31 mouse cellular contexts compared by ENCODE assay signal in genomic region chr4:76044802-76045201, GRCm38 (mm10).
DNase-seq lines count a peak whose midpoint lies in the region; ATAC-seq and TF ChIP-seq lines count a peak whose summit lies in the region.
"Had no signal": no experiment of that assay in that cellular context is flagged by ENCODE, and none has a peak within 500 bp of the region (broad histone marks: within the 10 kb centered on the region; RNA-seq: fewer than 3 reads in every experiment).

No protein-coding gene starts in this region.

- no peak for TF ChIP-seq CTCF in intestine, postnatal 0 days (IDR thresholded peaks at IDR 0.05; ENCODE audit: low read depth)

- H3K27me3 ChIP-seq in heart, embryonic 11.5 days (ENCODE audit: control insufficient read depth, insufficient read depth, low read length), result no peaks in the 10 kb centered on the region
- no peaks in the 10 kb centered on the region for H3K27me3 ChIP-seq in intestine, embryonic 16.5 days (replicated peaks; ENCODE audit: control insufficient read depth, insufficient read depth, low read length)
- no peaks in the 10 kb centered on the region for H3K27me3 ChIP-seq in intestine, postnatal 0 days (replicated peaks; ENCODE audit: control insufficient read depth, insufficient read depth, low read length)
- H3K27me3 ChIP-seq: embryonic facial prominence, embryonic 13.5 days; forebrain, embryonic 15.5 days; midbrain, embryonic 13.5 days; neural tube, embryonic 13.5 days had no signal

- no peak overlapping the region for H3K9ac ChIP-seq in heart, embryonic 11.5 days (ENCODE audit: low read depth, low read length)
- H3K9ac ChIP-seq in intestine, embryonic 16.5 days (ENCODE audit: low read depth, low read length), result no peak overlapping the region
- H3K9ac ChIP-seq in intestine, postnatal 0 days (ENCODE audit: low read depth, low read length), result no peak overlapping the region
- H3K9ac ChIP-seq: embryonic facial prominence, embryonic 13.5 days; forebrain, embryonic 15.5 days; hindbrain, embryonic 14.5 days; liver, embryonic 14.5 days; midbrain, embryonic 13.5 days; neural tube, embryonic 13.5 days had no signal

- H3K27ac ChIP-seq in heart, embryonic 11.5 days (ENCODE audit: low read depth, low read length), result peak overlapping the region; percentile 68
- H3K27ac ChIP-seq in intestine, embryonic 16.5 days (ENCODE audit: low read length), result no peak overlapping the region
- H3K27ac ChIP-seq in intestine, postnatal 0 days (ENCODE audit: low read depth, low read length), result no peak overlapping the region
- H3K27ac ChIP-seq: embryonic facial prominence, embryonic 13.5 days; forebrain, embryonic 10.5 days; forebrain, embryonic 15.5 days; gastrocnemius, adult 2 months; hindbrain, embryonic 14.5 days; liver, embryonic 14.5 days; macrophage; midbrain, embryonic 13.5 days; neural tube, embryonic 13.5 days had no signal

- ATAC-seq in heart, embryonic 11.5 days (replicated peaks; ENCODE audit: insufficient number of reproducible peaks, low FRiP score, low TSS enrichment), result no peak
- ATAC-seq in intestine, embryonic 16.5 days, result peak; percentile 37; the same call in 1 of the 2 replicates
- no peak for ATAC-seq in intestine, postnatal 0 days
- ATAC-seq: activated CD4-positive, CD25-positive, alpha-beta regulatory T cell, adult 4 months; forebrain, embryonic 15.5 days; inflammation-experienced regulatory T-cells, adult 6 months; midbrain, embryonic 13.5 days had no signal

- H3K4me1 ChIP-seq in heart, embryonic 11.5 days (ENCODE audit: control insufficient read depth, insufficient read depth, low read length), result peaks cover 8% of the 10 kb centered on the region; the same call in 1 of the 2 replicates
- no peaks in the 10 kb centered on the region for H3K4me1 ChIP-seq in intestine, embryonic 16.5 days (ENCODE audit: control insufficient read depth, insufficient read depth, low read length)
- 0 out of 2 replicates have a peak, but pooled peaks cover 4% of the 10 kb centered on the region for H3K4me1 ChIP-seq in intestine, postnatal 0 days (replicated peaks; ENCODE audit: control insufficient read depth, insufficient read depth, low read length)
- H3K4me1 ChIP-seq: embryonic facial prominence, embryonic 13.5 days; forebrain, embryonic 10.5 days; forebrain, embryonic 15.5 days; midbrain, embryonic 13.5 days; neural tube, embryonic 13.5 days had no signal

- H3K4me2 ChIP-seq in heart, embryonic 11.5 days, result no peak overlapping the region
- H3K4me2 ChIP-seq in intestine, embryonic 16.5 days (ENCODE audit: low read depth, low read length), result no peak overlapping the region
- no peak overlapping the region for H3K4me2 ChIP-seq in intestine, postnatal 0 days (replicated peaks; ENCODE audit: low read depth)
- H3K4me2 ChIP-seq: embryonic facial prominence, embryonic 13.5 days; forebrain, embryonic 15.5 days; hindbrain, embryonic 14.5 days; midbrain, embryonic 13.5 days; neural tube, embryonic 13.5 days had no signal

- no peaks in the 10 kb centered on the region for H3K9me3 ChIP-seq in heart, embryonic 11.5 days (replicated peaks; ENCODE audit: control insufficient read depth, low read length)
- H3K9me3 ChIP-seq in intestine, embryonic 16.5 days (ENCODE audit: control insufficient read depth, low read length), result no peaks in the 10 kb centered on the region
- H3K9me3 ChIP-seq in intestine, postnatal 0 days (ENCODE audit: control insufficient read depth), result no peaks in the 10 kb centered on the region
- H3K9me3 ChIP-seq: embryonic facial prominence, embryonic 13.5 days; forebrain, embryonic 10.5 days; forebrain, embryonic 15.5 days; midbrain, embryonic 13.5 days; neural tube, embryonic 13.5 days had no signal

- H3K4me3 ChIP-seq in heart, embryonic 11.5 days (ENCODE audit: low read depth, low read length), result no peak overlapping the region
- no peak overlapping the region for H3K4me3 ChIP-seq in intestine, embryonic 16.5 days (ENCODE audit: low read length)
- no peak overlapping the region for H3K4me3 ChIP-seq in intestine, postnatal 0 days (ENCODE audit: low read depth, low read length)
- H3K4me3 ChIP-seq: embryonic facial prominence, embryonic 13.5 days; forebrain, embryonic 10.5 days; forebrain, embryonic 15.5 days; gastrocnemius, adult 2 months; midbrain, embryonic 13.5 days; neural tube, embryonic 13.5 days had no signal

- no peak for DNase-seq in heart, postnatal 4 days
- peak; percentile 20 for DNase-seq in Muller cell, postnatal 12 days (ENCODE audit: inconsistent ontology term)
- peak; percentile 28 for DNase-seq in forelimb bud, embryonic 11.5 days (ENCODE audit: low read depth, low spot score)
- no peak for DNase-seq in thymus, postnatal 14 days
- DNase-seq in adrenal gland, postnatal 25 days, result no peak
- DNase-seq: adrenal gland, adult 2 months; B cell, adult 2 months; cerebellum, adult 2 months; cerebellum, postnatal 14 days; gastrocnemius, adult 2 months; gastrocnemius, postnatal 36 days; kidney, adult 8-10 months; kidney, postnatal 4 days; left cerebral cortex, postnatal 4 days; liver; lung, adult 2 months; lung, postnatal 10 days; right cerebral cortex, postnatal 14 days had no signal

- 20% methylated on average over 1 of the region's 1 CpGs for WGBS in heart, embryonic 11.5 days (ENCODE audit: insufficient replicate concordance)
- 53% methylated on average over 1 of the region's 1 CpGs for WGBS in intestine, embryonic 16.5 days
- 70% methylated on average over 1 of the region's 1 CpGs for WGBS in intestine, postnatal 0 days

- H3K36me3 ChIP-seq in heart, embryonic 11.5 days (ENCODE audit: control insufficient read depth, insufficient read depth, low read length), result no peaks in the 10 kb centered on the region
- no peaks in the 10 kb centered on the region for H3K36me3 ChIP-seq in intestine, embryonic 16.5 days (ENCODE audit: control insufficient read depth, insufficient read depth, low read length)
- H3K36me3 ChIP-seq in intestine, postnatal 0 days (ENCODE audit: control insufficient read depth, insufficient read depth), result no peaks in the 10 kb centered on the region
- H3K36me3 ChIP-seq: forebrain, embryonic 10.5 days; forebrain, embryonic 15.5 days; midbrain, embryonic 13.5 days had no signal

Comparison
In these comparisons a context has a peak if more than half of its experiments do, and no peak if none do; other contexts are left out.
1. DNase-seq: peak in Muller cell, postnatal 12 days (single experiment) and forelimb bud, embryonic 11.5 days (single experiment); none in heart, postnatal 4 days (single experiment), thymus, postnatal 14 days (single experiment) and adrenal gland, postnatal 25 days (single experiment).